Mouse (Mus musculus): Measurements from ENCODE around the gene Psmd13.
A peak's percentile ranks its signal among the peaks of the same experiment; 100 is the strongest.

Gene Psmd13

DNA sequence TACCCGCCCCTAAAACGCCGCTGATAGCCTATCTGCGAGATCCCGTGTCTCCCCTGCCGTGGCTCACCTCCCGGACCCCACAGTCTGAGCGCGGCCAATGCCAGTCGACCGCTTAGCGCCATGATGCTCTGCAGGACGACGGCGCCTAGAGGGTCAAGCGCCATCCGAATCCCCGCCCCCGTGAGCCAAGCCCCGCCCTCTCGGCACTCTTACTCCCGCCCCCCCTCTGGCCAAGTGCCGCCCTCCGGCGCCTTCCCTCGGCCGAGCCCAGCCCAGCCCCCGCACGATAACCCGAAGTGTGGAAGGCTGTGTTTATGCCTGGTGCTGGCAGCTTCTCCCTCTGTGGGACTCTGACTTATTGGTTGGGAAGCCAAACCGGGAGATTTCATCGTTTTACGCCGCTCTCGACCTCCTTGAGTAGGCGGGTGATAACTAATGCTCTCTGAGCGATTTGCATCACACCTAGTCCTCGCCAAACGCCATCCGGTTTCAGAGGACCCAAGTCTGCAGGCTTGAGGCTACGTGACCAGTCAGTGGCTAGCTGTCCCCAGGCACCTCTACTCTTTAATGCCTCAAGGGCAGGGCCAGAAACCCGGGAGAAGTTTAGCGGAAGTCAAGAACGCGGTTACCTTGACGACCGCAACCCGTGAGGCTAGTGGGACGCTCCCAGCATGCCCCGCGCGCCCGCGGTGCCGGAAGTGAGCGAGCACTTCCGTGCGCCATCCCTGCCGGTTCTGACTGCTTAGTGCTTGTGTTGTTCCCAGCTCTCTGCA lies at the start of gene Psmd13, which contains the start of gene Sirt3:
Gene Psmd13, plus strand, starts transcription at position 273 of the 773 bp plus-strand sequence.
Gene Sirt3, minus strand, starts transcription at position 614 of the 773 bp plus-strand sequence.
- peak; percentile 96 for DNase-seq

DNA sequence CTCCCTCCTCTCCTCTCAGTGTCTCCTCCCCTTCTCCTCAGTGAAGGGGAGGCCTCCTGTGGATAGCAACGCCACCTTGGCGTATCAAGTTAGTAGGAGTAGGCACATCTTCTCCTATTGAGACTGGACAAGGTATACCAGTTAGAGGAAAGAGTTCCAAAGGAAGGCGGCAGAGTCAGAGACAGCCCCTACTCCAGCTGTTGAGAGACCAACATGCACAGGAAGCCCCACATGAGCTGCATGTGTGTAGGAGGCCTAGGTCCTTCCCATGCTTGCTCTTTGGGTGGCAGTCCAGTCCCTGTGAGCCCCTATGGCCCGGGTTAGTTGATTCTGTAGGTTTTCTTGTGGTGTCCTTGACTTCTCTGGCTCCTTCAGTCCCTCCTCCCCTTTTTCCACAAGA lies 48.4 kb upstream of the Psmd13 start:
- no peak for DNase-seq

DNA sequence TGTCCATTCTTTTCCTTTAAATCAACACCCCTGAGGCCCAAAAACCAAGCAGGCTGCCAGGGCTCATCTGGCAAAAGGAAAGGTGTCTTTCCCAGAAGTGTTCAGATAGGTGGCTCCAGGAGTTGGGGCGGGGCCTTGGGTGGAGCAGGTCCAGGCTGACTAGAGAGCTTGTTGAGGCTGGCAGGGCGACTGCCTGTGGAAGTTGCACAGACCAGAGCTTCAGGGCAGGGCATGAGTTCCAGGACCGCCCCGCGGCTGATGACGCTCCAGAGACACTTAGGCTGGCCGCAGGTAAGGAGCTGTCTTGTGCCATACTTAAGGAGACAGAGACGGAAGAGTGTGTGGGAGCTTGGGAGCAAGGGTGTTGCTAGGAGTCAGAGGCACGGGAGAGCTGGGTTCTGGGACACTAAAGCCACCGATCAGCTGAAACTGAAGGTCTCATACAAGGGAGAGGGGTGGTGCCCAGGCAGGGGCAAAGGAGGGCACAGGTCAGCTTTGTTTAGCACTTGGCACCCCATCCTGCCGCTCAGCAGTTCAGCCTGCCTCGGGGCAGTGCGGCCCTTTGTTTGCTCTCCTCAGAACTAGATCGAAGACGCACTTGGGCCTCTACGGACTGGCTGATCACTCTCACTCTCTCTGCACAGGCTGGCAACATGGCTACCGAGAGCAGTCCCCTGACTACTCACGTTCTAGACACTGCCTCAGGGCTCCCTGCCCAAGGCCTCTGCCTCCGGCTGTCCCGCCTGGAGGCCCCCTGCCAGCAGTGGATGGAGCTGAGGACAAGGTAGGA lies 46.6 kb upstream of the Psmd13 start, which contains the start of gene Urah:
Gene Urah, plus strand, starts transcription at position 51 of the 790 bp plus-strand sequence.
- DNase-seq, result peak; percentile 45

DNA sequence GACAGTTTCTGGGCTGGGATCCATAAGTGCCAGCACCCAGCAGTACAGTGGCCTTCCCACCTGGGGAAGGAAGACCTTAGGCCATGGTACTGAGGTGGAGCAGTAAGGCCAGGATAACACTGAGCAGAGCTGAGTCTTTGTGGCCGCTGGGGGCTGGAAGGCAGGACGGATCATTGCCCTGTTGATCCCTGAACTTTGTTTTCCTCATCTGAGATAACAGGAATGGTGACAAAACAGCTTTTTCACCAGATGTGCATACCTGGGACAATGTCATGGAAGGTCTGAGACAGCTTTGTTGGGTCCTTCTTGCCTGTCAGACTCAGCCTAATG lies 46.0 kb upstream of the Psmd13 start:
- DNase-seq, result no peak

DNA sequence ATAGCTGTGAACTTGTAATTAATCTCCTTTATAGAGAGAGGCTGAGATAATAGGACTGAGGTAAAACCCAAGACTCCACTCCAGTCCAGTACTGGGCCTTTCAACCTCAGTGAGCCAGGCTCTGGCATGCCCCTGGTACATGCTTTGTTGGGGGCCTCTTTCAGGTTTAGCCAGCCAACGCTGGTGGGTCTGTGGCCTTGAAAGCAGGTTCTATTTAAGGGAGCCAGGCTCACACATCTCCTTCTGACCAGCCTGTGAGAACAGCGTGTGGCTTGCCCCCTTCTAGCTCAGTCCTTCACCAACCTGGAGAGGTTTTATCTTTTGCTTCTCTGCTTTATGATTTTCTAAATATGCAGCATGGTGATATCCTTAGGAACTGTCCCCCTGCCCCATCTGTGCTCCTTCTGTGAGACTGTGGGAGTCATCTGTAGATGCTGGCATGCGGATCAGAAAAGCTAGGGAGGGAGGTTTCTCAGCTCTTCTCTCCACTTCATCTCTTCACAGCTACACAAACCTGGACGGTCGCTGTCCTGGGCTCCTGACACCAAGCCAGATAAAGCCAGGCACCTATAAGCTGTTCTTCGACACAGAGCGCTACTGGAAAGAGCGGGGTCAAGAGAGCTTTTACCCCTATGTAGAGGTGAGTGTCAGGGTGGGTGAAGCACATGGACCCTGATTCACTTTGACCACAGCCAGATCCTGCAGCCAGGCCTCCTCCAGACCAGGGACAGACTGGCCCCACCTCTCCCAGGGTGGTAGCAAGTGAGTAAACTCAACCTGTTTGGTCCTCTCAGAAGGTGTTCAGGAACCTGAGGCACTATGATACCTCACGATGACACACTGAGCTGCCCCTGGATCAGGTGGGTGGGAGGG lies 45.3 kb upstream of the Psmd13 start:
- no peak for DNase-seq

GRCm38 (mm10) chr7:140839556-140839955 lies 42.2 kb upstream of the Psmd13 start:
- DNase-seq, result no peak

- DNase-seq, result no peak
Observed at GRCm38 (mm10) chr7:140840750-140841735, 40.7 kb upstream of the Psmd13 start.

GRCm38 (mm10) chr7:140843806-140844205 lies 38.0 kb upstream of the Psmd13 start:
- DNase-seq, result no peak

DNA sequence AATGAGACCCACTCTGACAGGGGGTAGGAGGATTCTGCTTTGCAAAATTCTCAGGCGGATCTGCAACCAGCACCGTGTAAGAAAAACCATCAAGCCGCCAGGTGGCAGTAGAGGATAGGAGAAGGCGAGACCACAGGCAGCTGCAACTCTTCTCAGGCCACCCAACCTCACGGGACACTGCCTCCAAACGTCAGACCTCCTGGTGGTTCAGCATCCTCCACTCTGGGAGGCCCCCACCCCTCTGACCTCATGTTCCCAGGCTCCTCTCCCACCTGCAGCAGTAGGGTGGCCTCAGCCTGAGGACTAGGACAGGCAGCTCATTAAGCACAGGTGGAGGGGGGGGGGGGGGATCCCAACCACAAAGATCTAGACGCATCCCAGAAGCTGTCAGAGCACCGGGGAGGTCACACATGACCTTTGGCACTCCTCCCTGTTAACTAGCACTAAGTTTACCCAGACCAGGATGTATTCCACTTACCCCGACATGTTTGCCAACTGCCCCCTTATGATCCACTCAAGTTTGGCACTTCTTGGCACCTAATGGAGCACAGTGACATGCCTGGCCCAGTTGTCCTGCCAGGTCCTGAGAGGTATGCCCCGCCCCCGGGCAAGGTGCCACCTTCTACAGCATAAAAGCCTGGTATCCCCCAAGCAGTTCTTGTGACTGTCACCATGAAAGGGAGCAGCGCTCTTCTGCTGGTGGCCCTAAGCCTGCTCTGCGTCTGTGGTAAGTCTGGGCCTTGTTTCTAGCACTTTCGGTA lies 36.7 kb upstream of the Psmd13 start, which contains the start of gene Scgb1c1:
Gene Scgb1c1, plus strand, starts transcription at position 643 of the 761 bp plus-strand sequence.
- peak; percentile 96 for DNase-seq

GRCm38 (mm10) chr7:140845683-140846082 lies 36.1 kb upstream of the Psmd13 start:
- no peak for DNase-seq

- no peak for DNase-seq
Observed at GRCm38 (mm10) chr7:140846676-140847075, 35.1 kb upstream of the Psmd13 start.

GRCm38 (mm10) chr7:140847755-140848580 lies 33.8 kb upstream of the Psmd13 start, which contains the start of gene Odf3:
TSS of gene Odf3 (plus strand) at chr7:140847805.
- DNase-seq, result peak; percentile 61

DNA sequence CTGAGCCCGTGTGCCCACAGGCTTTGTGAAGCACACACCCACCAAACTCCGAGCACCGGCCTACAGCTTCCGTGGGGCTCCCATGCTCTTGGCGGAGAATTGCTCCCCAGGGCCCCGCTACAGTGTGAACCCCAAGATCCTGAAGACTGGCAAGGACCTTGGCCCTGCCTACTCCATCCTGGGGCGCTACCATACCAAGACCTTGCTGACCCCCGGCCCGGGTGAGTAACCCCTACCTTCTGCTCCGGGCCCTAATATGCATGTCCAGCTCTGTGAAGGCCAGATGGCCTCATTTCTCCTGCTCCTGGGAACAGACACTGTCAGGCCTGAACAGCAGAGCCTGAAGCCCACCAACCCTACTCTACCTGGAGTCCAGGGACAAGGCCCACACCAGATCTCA lies 33.2 kb upstream of the Psmd13 start:
- no peak for DNase-seq

DNA sequence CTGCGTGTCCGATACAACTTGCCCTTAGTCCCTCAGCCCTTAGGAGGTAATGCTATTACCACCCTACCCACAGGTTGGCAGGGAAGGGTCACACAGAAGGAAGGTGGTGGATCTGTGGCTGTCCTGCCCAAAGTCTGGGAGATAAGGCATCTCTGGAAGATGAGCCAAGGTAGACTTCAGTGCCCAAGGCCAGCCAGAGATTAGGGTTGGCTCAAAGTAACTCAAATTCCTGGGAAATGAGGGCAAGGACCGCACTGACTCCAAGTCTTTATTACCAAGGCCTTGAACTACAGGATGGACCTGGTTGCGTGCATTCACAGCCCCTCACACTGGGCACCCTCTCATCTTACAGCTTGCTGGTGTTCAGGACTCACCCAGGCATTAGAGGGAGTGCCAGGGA lies 29.9 kb upstream of the Psmd13 start:
- DNase-seq, result no peak

- DNase-seq, result no peak
Observed at GRCm38 (mm10) chr7:140853386-140853785, 28.4 kb upstream of the Psmd13 start.

- DNase-seq, result no peak
Observed at GRCm38 (mm10) chr7:140854483-140854882, 27.3 kb upstream of the Psmd13 start.

GRCm38 (mm10) chr7:140855181-140855580 lies 26.6 kb upstream of the Psmd13 start:
- DNase-seq, result no peak

DNA sequence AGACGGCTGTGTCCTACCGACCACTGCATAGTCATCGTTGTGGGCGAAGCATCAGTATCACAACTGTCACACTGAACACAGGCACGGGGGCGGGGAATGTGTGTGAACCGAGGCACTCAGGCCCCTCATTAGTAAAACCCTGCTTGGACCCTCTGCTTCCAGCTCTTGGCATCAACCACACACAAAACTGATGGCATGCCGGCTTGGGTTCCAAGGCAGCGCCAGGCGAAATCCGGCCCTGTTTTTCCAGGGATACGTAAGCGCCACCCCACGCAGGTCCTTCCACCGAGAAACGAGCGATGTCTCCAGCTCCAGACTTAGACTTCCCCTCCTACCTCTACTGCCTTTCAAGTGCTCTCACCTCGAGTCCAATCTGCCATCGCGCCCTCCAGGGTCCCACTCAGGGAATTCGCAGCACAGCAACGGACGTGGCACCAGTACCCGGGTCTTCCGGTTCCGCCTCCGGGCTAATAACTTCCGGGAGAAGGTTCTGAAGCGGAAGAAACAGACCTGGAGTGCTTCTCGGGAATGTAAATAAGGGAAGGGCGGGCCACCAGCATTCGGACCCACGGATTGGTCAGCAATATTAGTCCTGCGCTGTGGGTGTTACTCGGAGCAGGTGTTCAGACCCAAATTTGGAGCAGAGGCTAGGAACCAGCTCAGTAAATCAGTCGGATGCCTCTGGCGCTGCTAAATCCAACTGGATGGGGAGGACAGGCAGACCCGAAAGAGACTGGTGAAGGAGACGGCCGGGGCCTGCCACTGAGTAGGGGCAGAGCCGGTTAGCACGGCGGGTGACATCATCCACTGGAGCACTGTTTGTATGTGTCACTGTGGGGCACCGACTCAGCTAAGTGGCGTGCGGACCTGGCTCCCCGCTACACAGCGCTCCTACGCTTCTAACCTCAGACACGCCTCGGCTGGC lies 25.6 kb upstream of the Psmd13 start, which contains the start of gene Gm45785:
Gene Gm45785, minus strand, starts transcription at position 472 of the 925 bp plus-strand sequence.
- DNase-seq, result peak; percentile 93
